ENCODE assay signal across 8 mouse cellular contexts in the genomic region with DNA sequence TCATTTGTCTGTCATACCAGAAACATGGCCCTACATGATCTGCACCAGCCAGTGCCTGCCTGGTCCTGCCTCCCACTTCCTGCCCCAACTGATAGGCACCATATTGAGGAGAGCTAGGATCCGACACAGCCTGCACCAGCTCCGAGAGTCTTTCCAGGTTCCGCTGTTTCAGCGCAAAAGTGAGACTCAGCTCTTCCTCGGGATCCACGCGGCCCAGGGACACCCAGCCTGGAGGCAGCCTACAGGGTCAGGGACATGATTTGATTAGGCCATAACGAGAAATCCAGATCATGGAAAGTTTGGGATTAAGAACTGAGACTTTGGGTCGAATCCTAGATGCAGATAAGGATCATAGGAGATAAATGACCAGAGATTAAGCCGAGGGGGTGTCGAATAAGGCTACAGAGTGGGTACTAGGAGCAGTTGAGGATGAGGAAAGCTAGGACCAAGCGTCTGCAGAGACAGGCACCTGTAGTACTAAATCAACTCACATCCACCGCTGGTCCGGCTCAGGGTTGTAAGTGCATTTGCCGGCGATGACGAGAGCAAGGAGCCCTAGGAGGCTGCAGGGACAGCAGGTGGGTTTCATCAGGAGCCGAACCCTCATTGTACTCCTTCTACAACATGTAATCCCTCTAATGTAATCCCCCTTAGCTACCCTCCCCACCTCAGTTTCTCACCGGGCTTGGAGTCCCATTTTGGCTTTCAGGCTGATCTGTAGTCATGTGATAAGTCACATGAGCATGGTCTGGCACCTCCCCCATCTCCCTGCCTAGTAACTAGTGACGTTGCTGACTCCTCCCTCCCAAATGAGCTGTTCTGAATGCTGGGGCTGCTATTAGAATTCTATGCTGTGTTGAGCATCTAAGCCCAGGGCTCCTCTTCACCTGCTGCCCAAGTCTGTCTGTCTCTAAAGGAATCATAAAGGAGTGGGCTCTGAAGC. TPM values are rescaled to one million over a fixed set of nuclear protein-coding genes. Genes with fewer than 3 reads are reported as not detected.
A peak's percentile ranks its signal among the peaks of the same experiment; 100 is the strongest.
DNase-seq lines count a peak whose midpoint lies in the region; ATAC-seq and TF ChIP-seq lines count a peak whose summit lies in the region.

A gene (minus strand): TSS at position 745 of the 943 bp plus-strand sequence.

- 19% methylated on average over 20 of the region's 20 CpGs for WGBS in forebrain, embryonic 14.5 days
- 26% methylated on average over 20 of the region's 20 CpGs for WGBS in neural tube, embryonic 15.5 days

- TF ChIP-seq CTCF in ES-Bruce4 (IDR thresholded peaks at IDR 0.05; ENCODE audit: low read depth, low read length): no peak

- peaks cover 2% of the 10 kb centered on the region; the same call in 1 of the 2 replicates for H3K36me3 ChIP-seq in ES-Bruce4 (ENCODE audit: control insufficient read depth, insufficient read depth, low read length, poor library complexity, severe bottlenecking)
- H3K36me3 ChIP-seq in forebrain, embryonic 14.5 days (ENCODE audit: control insufficient read depth, insufficient read depth, low read length): peaks cover 66% of the 10 kb centered on the region
- H3K36me3 ChIP-seq in neural tube, embryonic 15.5 days: peaks cover 55% of the 10 kb centered on the region

- H3K4me1 ChIP-seq in ES-Bruce4 (ENCODE audit: control insufficient read depth, insufficient read depth, low read length): no peaks in the 10 kb centered on the region
- peaks cover 5% of the 10 kb centered on the region; the same call in 1 of the 2 replicates for H3K4me1 ChIP-seq in forebrain, embryonic 14.5 days (ENCODE audit: control insufficient read depth, insufficient read depth, low read length)
- peaks cover 20% of the 10 kb centered on the region for H3K4me1 ChIP-seq in neural tube, embryonic 15.5 days

- peak within 1 kb of the TSS; percentile 55 for H3K9ac ChIP-seq in ES-Bruce4 (ENCODE audit: low read depth, poor library complexity, severe bottlenecking)
- H3K9ac ChIP-seq in forebrain, embryonic 14.5 days (ENCODE audit: low read length): peak within 1 kb of the TSS; percentile 68
- peak within 1 kb of the TSS; percentile 56 for H3K9ac ChIP-seq in neural tube, embryonic 15.5 days (replicated peaks)

- no peak for TF ChIP-seq EP300 in ES-Bruce4 (IDR thresholded peaks at IDR 0.05; ENCODE audit: insufficient read depth, low read depth, low read length)

- peak; percentile 25 for TF ChIP-seq POLR2A in ES-Bruce4 (IDR thresholded peaks at IDR 0.05; ENCODE audit: insufficient read depth, low read length)

- no peaks in the 10 kb centered on the region for H3K27me3 ChIP-seq in ES-Bruce4 (ENCODE audit: control insufficient read depth, insufficient read depth, low read length, poor library complexity, severe bottlenecking)
- no peaks in the 10 kb centered on the region for H3K27me3 ChIP-seq in forebrain, embryonic 14.5 days (replicated peaks; ENCODE audit: control insufficient read depth, insufficient read depth, low read length)
- no peaks in the 10 kb centered on the region for H3K27me3 ChIP-seq in neural tube, embryonic 15.5 days (replicated peaks)

- ATAC-seq in cerebellum, adult (ENCODE audit: insufficient number of reproducible peaks, low FRiP score, low TSS enrichment): peak; percentile 90
- peak; percentile 95 for ATAC-seq in forebrain, embryonic 14.5 days
- ATAC-seq in neural tube, embryonic 15.5 days (ENCODE audit: low FRiP score): peak; percentile 92

- H3K4me2 ChIP-seq in forebrain, embryonic 14.5 days (ENCODE audit: low read length): peak within 1 kb of the TSS; percentile 62
- H3K4me2 ChIP-seq in neural tube, embryonic 15.5 days: peak within 1 kb of the TSS; percentile 64

- no peak within 1 kb of the TSS for H3K27ac ChIP-seq in ES-Bruce4 (ENCODE audit: insufficient read depth, low read length)
- no peak within 1 kb of the TSS for H3K27ac ChIP-seq in forebrain, embryonic 14.5 days (ENCODE audit: low read depth, low read length)
- H3K27ac ChIP-seq in neural tube, embryonic 15.5 days (replicated peaks): peak within 1 kb of the TSS; percentile 76

- H3K9me3 ChIP-seq in ES-Bruce4 (replicated peaks; ENCODE audit: control insufficient read depth, insufficient read depth, low read length, poor library complexity, severe bottlenecking): no peaks in the 10 kb centered on the region
- H3K9me3 ChIP-seq in forebrain, embryonic 14.5 days (replicated peaks; ENCODE audit: control insufficient read depth, low read length): no peaks in the 10 kb centered on the region
- no peaks in the 10 kb centered on the region for H3K9me3 ChIP-seq in neural tube, embryonic 15.5 days (replicated peaks)

- DNase-seq in forebrain, embryonic 14.5 days (ENCODE audit: low spot score): peak; percentile 96
- DNase-seq in heart, postnatal 14 days: peak; percentile 84 to 91
- DNase-seq in layer of hippocampus, adult 11-12 months (ENCODE audit: low spot score): peak; percentile 97
- peak; percentile 94 to 95 for DNase-seq in lung, adult 18-20 months
- peak; percentile 81 for DNase-seq in testis, postnatal 14 days (ENCODE audit: low spot score)

- peak within 1 kb of the TSS; percentile 91 for H3K4me3 ChIP-seq in ES-Bruce4 (ENCODE audit: low read depth, low read length)
- peak within 1 kb of the TSS; percentile 42 for H3K4me3 ChIP-seq in forebrain, embryonic 14.5 days (ENCODE audit: low read depth, low read length)
- peak within 1 kb of the TSS; percentile 47 for H3K4me3 ChIP-seq in neural tube, embryonic 15.5 days (replicated peaks)

- intact Hi-C loops in heart, postnatal 14 days (cut with DNase I): loop anchor here (5.0 kb wide), 1 partner anchor 46 kb away; no protein-coding TSS in a partner anchor

RNA-seq across cellular contexts. Expression of the gene that starts here (rescaled TPM):
- 68.2 and 74.8 TPM in 2 replicates for polyA plus RNA-seq in ES-Bruce4 (2011; ENCODE audit: insufficient read depth, insufficient read length, low read depth, missing spikeins)
- polyA plus RNA-seq in forebrain, embryonic 14.5 days (2014; fragmentation: Nextera tagmentation; extraction: Ambion mirVana): 41.1 and 44.3 TPM in 2 replicates
- total RNA-seq in heart, postnatal 14 days (2021): 10 to 100 TPM; 41.6 to 42.5 TPM
- 41.4 and 50.2 TPM in 2 replicates for polyA plus RNA-seq in neural tube, embryonic 15.5 days (2015; fragmentation: Nextera tagmentation; extraction: Ambion mirVana)
